Mouse (Mus musculus) kidney, embryonic 14.5 days (tissue): Measurements from ENCODE around the gene Spire2. TPM values are rescaled to one million over a fixed set of nuclear protein-coding genes. Genes with fewer than 3 reads are reported as not detected.
"Not testable (repeated sequence)": the region's sequence is repeated elsewhere in the genome, so short reads cannot be mapped to it uniquely, and the experiment has no call there.

Source experiments
- ATAC-seq: fragments of 200-750 bp; cut with Nextera tagmentation; 2 replicates; pipeline ENCODE4 v1.8.0; 2017; ENCODE audit warnings: moderate number of reproducible peaks, mild to moderate bottlenecking, moderate TSS enrichment, moderate library complexity; ENCODE audit not compliant: low FRiP score, low TSS enrichment
- H3K27ac ChIP-seq: fragments of 300-500 bp; sonication (generic); 2 replicates; pipeline ENCODE4 v1.5.1; 2014; ENCODE audit warnings: low read depth, mild to moderate bottlenecking, low read length, moderate library complexity, mixed read lengths
- H3K27me3 ChIP-seq: fragments of 300-500 bp; sonication (generic); 2 replicates; pipeline ENCODE4 v1.6.1; 2014; ENCODE audit warnings: mild to moderate bottlenecking, low read length; ENCODE audit not compliant: control insufficient read depth, insufficient read depth
- H3K36me3 ChIP-seq: fragments of 300-500 bp; sonication (generic); 2 replicates; pipeline ENCODE4 v1.6.1; 2014; ENCODE audit warnings: low read length, mixed read lengths; ENCODE audit not compliant: control insufficient read depth, insufficient read depth
- H3K4me1 ChIP-seq: fragments of 300-500 bp; sonication (generic); 2 replicates; pipeline ENCODE4 v1.6.1; 2014; ENCODE audit warnings: low read length, mixed read lengths; ENCODE audit not compliant: control insufficient read depth, insufficient read depth
- H3K4me2 ChIP-seq: fragments of 300-500 bp; sonication (generic); replicated peaks from 2 replicates; pipeline ENCODE4 v1.6.1; 2014; ENCODE audit warnings: low read depth, mild to moderate bottlenecking, low read length
- H3K4me3 ChIP-seq: fragments of 300-500 bp; sonication (generic); 2 replicates; pipeline ENCODE4 v1.5.1; 2014; ENCODE audit warnings: mild to moderate bottlenecking, low read length
- H3K9ac ChIP-seq: fragments of 300-500 bp; sonication (generic); 2 replicates; pipeline ENCODE4 v1.6.1; 2014; ENCODE audit warnings: low read depth, mild to moderate bottlenecking, low read length, moderate library complexity
- H3K9me3 ChIP-seq: fragments of 300-500 bp; sonication (generic); 2 replicates; pipeline ENCODE4 v1.6.1; 2016; ENCODE audit warnings: low read length; ENCODE audit not compliant: control insufficient read depth
- WGBS: fragments of 180-500 bp; shearing (Covaris S2); extraction: QIAGEN DNeasy Blood & Tissue Kit; methylation state at CpG from one replicate; pipeline ENCODE4 v1.1.7; 2014; 5-methylcytosine and 5-hydroxymethylcytosine counted together
- polyA plus RNA-seq: library from polyadenylated mRNA; unstranded; fragments of >200 nt; fragmentation: Nextera tagmentation; extraction: Ambion mirVana; gene quantifications from 2 replicates; pipeline ENCODE4 v1.2.1, GENCODE M21; 2014

Spire2 gene
- polyA plus RNA-seq, result 2.2 and 3.9 TPM in 2 replicates

DNA sequence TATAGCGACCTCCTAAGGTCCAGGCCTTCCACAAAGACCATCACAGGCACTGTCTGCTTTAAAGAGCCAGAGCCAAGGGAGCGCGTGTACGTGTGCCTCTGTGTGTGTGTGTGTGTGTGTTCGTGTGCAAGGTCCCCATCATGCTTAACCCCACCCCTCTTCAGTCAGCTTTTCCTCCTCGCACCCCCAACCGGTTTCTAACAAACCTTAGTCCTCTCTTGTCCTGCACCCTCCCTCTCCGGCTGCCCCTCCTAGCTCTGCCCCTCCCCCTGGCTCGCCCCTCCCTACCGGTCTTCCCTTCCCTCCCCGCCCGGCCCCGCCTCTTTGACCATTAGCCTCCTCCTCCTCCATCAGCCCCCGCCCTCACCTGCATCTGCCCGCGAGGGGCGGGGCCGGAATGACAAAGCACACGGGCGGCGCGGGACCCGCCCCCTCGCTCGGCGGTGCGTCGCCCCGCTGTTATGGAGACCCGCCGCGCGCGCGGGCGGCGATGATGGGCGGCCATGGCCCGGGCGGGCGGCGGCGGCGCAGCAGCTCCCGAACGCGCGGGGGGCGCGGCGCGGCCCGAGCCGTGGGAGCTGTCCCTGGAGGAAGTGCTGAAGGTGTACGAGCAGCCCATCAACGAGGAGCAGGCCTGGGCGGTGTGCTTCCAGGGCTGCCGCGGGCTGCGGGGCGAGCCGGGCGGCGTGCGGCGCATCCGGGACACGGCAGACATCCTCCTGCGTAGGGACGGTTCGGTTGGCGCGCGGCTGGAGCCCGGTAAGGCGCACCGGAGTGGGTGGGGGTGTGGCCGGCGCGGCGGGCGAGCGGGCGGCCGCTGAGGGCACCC is at the start of gene Spire2:
TSS of gene Spire2 (plus strand) at position 452 of the 829 bp plus-strand sequence.
- peaks cover 7% of the 10 kb centered on the region; the same call in 1 of the 2 replicates for H3K27me3 ChIP-seq
- peak within 1 kb of the TSS; percentile 62 for H3K4me3 ChIP-seq
- WGBS, result under 1% methylated on average over 83 of the region's 85 CpGs
- 0 out of 2 replicates have a peak within 1 kb of the TSS, but pooled peaks have one; percentile 30 for H3K27ac ChIP-seq
- H3K36me3 ChIP-seq, result no peaks in the 10 kb centered on the region
- peak; percentile 84 for ATAC-seq
- peaks cover 5% of the 10 kb centered on the region; the same call in 1 of the 2 replicates for H3K4me1 ChIP-seq
- peak within 1 kb of the TSS; percentile 58 for H3K9ac ChIP-seq
- H3K9me3 ChIP-seq, result no peaks in the 10 kb centered on the region
- H3K4me2 ChIP-seq, result peak within 1 kb of the TSS; percentile 94

DNA sequence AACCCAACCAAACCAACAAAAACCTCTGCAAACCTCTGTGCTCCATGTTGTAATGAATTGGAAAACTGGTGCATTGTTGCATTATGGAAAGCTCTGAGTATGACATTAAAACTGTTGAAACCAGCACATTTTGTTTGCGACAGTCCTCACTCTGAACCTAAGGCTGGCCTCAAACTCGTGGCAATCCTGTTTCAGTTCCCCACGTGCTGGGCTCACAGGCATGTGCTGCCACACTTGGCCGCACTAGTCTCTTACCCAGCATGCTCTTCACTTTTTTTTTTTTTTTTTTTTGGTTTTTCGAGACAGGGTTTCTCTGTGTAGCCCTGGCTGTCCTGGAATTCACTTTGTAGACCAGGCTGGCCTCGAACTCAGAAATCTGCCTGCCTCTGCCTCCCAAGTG is 49.5 kb upstream of the Spire2 start:
- H3K9me3 ChIP-seq, H3K27ac ChIP-seq, H3K9ac ChIP-seq, ATAC-seq, H3K4me1 ChIP-seq, H3K27me3 ChIP-seq, H3K4me2 ChIP-seq, H3K4me3 ChIP-seq: not testable (repeated sequence)
- peaks cover 35% of the 10 kb centered on the region for H3K36me3 ChIP-seq
- 88% methylated on average over 5 of the region's 6 CpGs for WGBS

DNA sequence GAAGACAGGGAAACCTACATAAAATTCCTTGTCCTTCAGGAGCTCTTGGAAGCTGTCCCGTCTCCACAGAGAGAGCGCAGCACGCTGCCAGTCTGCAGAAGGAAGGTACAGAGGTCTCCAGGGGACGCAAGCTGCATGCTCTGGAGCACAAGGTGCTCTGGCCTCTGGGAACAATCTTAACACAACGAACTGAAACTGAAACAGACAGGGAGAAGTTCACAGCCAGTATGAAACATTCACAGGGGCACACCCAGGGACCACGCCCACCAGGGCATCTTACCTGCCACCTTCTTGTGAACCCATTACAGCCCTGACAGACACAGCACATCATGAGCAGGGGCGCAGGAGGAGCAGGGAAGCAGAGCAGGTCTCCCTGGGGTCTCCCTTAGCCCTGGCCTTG is 48.5 kb upstream of the Spire2 start:
- WGBS, result 90% methylated on average over 7 of the region's 7 CpGs
- ATAC-seq, result no peak
- peaks cover 45% of the 10 kb centered on the region for H3K36me3 ChIP-seq

DNA sequence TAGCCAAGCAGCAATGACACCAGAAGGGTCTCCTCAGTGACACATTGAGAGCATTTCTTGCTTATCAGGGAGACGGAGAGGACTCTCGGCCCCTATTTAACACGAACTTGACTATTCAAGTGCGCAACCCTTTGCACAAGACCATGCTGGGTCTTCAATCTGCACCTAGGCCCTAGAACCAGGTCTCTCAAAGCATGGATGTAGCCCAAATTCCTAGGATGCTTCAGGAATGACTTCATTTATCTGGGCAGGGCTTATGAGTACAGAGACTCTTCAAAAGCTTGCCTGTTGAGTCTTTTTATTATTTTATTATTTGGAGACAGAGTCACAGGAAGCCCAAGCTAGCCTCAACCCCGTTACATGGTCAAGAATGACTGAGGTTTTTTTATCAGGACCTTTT is 48.0 kb upstream of the Spire2 start:
- Histone ChIP-seq H3K4me2 (no peak overlapping the region), H3K4me1 (no peaks in the 10 kb centered on the region), H3K9me3 (no peaks in the 10 kb centered on the region), H3K36me3 (peaks cover 50% of the 10 kb centered on the region), H3K27ac (no peak overlapping the region), H3K4me3 (no peak overlapping the region), H3K27me3 (no peaks in the 10 kb centered on the region), H3K9ac (no peak overlapping the region)
- 88% methylated on average over 5 of the region's 5 CpGs for WGBS
- ATAC-seq, result no peak

More for the DNA sequence above, 48.5 kb upstream of the Spire2 start:
- Histone ChIP-seq H3K4me1 (no peaks in the 10 kb centered on the region), H3K9ac (no peak overlapping the region), H3K9me3 (no peaks in the 10 kb centered on the region), H3K4me3 (no peak overlapping the region), H3K27ac (no peak overlapping the region), H3K27me3 (no peaks in the 10 kb centered on the region), H3K4me2 (no peak overlapping the region)

DNA sequence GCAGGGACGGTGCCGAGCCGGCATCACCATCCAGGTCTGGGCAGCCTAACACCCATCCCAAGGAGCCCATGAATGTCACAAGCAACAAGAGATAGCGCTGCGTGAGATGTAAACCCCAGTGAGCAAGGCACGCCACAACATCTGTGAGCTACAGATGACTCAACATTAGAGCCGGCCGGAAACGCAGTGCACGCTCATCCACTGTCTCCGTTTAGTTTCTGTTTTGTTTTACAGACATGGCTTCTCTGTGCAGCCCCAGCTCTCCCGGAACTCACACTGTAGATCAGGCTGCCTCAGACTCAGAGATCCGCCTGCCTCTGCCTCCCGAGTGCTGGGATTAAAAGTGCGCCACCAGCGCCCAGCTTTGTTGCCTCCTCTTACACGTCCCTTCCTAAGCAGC is 45.2 kb upstream of the Spire2 start:
- no peak overlapping the region for H3K4me3 ChIP-seq
- H3K9ac ChIP-seq, result no peak overlapping the region
- no peaks in the 10 kb centered on the region for H3K4me1 ChIP-seq
- H3K27ac ChIP-seq, result no peak overlapping the region
- no peak overlapping the region for H3K4me2 ChIP-seq
- WGBS, result 95% methylated on average over 17 of the region's 17 CpGs
- H3K27me3 ChIP-seq, result no peaks in the 10 kb centered on the region
- ATAC-seq, result no peak
- no peaks in the 10 kb centered on the region for H3K9me3 ChIP-seq
- H3K36me3 ChIP-seq, result peaks cover 41% of the 10 kb centered on the region

DNA sequence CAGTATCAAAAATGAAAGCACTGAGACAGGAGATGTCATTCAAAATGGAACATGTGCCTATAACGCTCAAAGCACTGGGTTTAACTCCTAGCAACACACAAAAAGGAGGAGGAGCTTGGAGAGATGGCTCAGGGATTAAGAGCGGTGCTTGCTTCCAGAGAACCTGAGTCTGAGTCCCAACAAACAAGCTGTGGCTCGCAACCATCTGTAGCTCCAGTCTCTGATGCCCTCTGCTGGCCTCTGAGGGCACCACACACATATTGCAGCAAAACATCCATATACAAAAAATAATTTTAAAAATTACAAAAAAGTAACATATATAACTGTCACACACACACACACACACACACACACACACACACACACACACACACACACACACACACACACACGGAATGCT is 42.3 kb upstream of the Spire2 start:
- Histone ChIP-seq H3K9me3 (no peaks in the 10 kb centered on the region), H3K36me3 (peaks cover 45% of the 10 kb centered on the region), H3K9ac (no peak overlapping the region), H3K27me3 (no peaks in the 10 kb centered on the region), H3K4me3 (no peak overlapping the region), H3K27ac (no peak overlapping the region), H3K4me1 (no peaks in the 10 kb centered on the region), H3K4me2 (no peak overlapping the region)
- no peak for ATAC-seq
- 77% methylated on average over 4 of the region's 4 CpGs for WGBS

DNA sequence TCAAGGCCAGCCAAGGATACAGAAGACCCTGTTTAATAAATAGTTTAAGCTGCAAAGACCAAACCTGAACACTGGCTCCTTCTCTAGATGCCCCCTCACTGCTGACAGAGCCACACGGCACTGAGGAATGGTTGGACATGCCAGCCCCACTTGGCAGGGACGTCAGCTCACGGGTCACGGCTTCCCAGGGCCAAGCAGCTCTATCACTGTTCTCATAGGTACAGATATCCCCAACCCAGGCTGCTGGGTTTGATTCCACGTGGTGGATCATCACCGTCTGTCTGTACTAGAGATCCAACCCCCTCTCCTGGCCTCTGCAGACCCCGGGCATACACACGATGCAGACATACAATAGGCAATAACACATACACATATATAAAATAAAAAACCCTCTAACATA is 41.8 kb upstream of the Spire2 start:
- Histone ChIP-seq H3K9me3 (no peaks in the 10 kb centered on the region), H3K4me3 (no peak overlapping the region), H3K4me1 (no peaks in the 10 kb centered on the region), H3K4me2 (no peak overlapping the region), H3K9ac (no peak overlapping the region), H3K36me3 (peaks cover 44% of the 10 kb centered on the region), H3K27ac (no peak overlapping the region), H3K27me3 (no peaks in the 10 kb centered on the region)
- no peak for ATAC-seq
- WGBS, result 92% methylated on average over 8 of the region's 8 CpGs

DNA sequence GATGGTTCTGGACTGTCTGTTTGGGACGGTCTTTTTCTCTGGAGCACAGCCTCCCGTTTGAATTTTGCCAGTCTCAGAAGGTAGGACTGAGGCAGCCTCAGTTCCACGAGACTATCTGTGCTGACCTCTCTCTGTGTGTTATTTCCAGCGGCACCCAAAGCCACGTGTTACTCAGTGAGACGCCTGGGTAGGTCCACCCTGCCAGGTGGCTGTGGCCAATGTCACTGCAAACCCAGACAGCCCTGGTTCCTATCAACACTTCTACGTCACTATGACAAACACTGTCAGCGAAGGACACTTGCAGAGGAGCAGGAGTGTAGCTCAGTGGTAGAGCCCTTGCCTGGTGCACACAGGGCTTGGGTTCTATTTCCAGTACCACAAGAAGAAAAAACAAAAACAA is 40.8 kb upstream of the Spire2 start:
- Histone ChIP-seq H3K36me3 (peaks cover 47% of the 10 kb centered on the region), H3K4me3 (no peak overlapping the region), H3K9ac (no peak overlapping the region), H3K9me3 (no peaks in the 10 kb centered on the region), H3K4me2 (no peak overlapping the region), H3K27me3 (no peaks in the 10 kb centered on the region), H3K4me1 (no peaks in the 10 kb centered on the region), H3K27ac (no peak overlapping the region)
- no peak for ATAC-seq
- 90% methylated on average over 8 of the region's 8 CpGs for WGBS

DNA sequence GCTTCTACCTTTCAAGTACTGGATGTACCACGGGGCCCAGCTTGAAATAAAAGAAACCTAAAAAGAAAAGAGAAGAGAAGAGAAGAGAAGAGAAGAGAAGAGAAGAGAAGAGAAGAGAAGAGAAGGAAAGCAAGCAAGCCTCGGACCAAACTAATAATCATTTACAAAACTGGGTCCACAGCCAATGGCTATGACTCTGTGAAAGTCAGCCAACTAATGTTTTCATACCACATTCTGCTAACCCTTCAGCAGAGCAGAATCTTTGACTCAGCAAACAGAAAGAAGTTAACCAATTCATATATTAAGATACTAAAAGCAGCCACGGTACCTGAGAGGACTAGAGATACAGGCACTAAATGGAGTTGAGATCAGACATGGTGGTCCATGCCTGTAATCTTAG is 40.2 kb upstream of the Spire2 start:
- WGBS, result 92% methylated on average over 3 of the region's 3 CpGs
- peaks cover 47% of the 10 kb centered on the region for H3K36me3 ChIP-seq

More for the DNA sequence above, 40.2 kb upstream of the Spire2 start:
- H3K4me3 ChIP-seq, result no peak overlapping the region
- H3K27me3 ChIP-seq, result no peaks in the 10 kb centered on the region
- no peak overlapping the region for H3K4me2 ChIP-seq
- no peaks in the 10 kb centered on the region for H3K9me3 ChIP-seq
- no peak overlapping the region for H3K27ac ChIP-seq
- no peak overlapping the region for H3K9ac ChIP-seq
- H3K4me1 ChIP-seq, result no peaks in the 10 kb centered on the region
- ATAC-seq, result no peak
